20 mouse cellular contexts compared by ENCODE assay signal in genomic region chr10:43124561-43124960, GRCm38 (mm10). TPM values are rescaled to one million over a fixed set of nuclear protein-coding genes. Genes with fewer than 3 reads are reported as not detected.
DNase-seq lines count a peak whose midpoint lies in the region; ATAC-seq and TF ChIP-seq lines count a peak whose summit lies in the region.
"Had no signal": no experiment of that assay in that cellular context is flagged by ENCODE, and none has a peak within 500 bp of the region (broad histone marks: within the 10 kb centered on the region; RNA-seq: fewer than 3 reads in every experiment).

No protein-coding gene starts in this region.

- no peaks in the 10 kb centered on the region for H3K9me3 ChIP-seq in heart, embryonic 13.5 days
- H3K9me3 ChIP-seq in limb, embryonic 10.5 days (replicated peaks) = no peaks in the 10 kb centered on the region
- no peaks in the 10 kb centered on the region for H3K9me3 ChIP-seq in lung, postnatal 0 days (ENCODE audit: low read length)
- H3K9me3 ChIP-seq: embryonic facial prominence, embryonic 10.5 days; hindbrain, embryonic 15.5 days; neural tube, embryonic 13.5 days had no signal

- 0 out of 2 replicates have a peak, but pooled peaks cover 3% of the 10 kb centered on the region for H3K36me3 ChIP-seq in heart, embryonic 13.5 days
- H3K36me3 ChIP-seq in limb, embryonic 10.5 days = no peaks in the 10 kb centered on the region
- no peaks in the 10 kb centered on the region for H3K36me3 ChIP-seq in lung, postnatal 0 days (ENCODE audit: insufficient read depth, low read length)

- intact Hi-C loops in heart, postnatal 25 days (cut with DNase I) = no loop called here

- H3K4me1 ChIP-seq in heart, embryonic 13.5 days = peaks cover 48% of the 10 kb centered on the region
- peaks cover 61% of the 10 kb centered on the region for H3K4me1 ChIP-seq in limb, embryonic 10.5 days
- H3K4me1 ChIP-seq in lung, postnatal 0 days (ENCODE audit: insufficient read depth, low read depth, low read length) = no peaks in the 10 kb centered on the region

- no peaks in the 10 kb centered on the region for H3K27me3 ChIP-seq in heart, embryonic 13.5 days (replicated peaks)
- H3K27me3 ChIP-seq in limb, embryonic 10.5 days (ENCODE audit: low read depth, poor library complexity, severe bottlenecking) = no peaks in the 10 kb centered on the region
- H3K27me3 ChIP-seq in lung, postnatal 0 days (replicated peaks; ENCODE audit: insufficient read depth, low read length) = no peaks in the 10 kb centered on the region
- H3K27me3 ChIP-seq: hindbrain, embryonic 15.5 days; neural tube, embryonic 13.5 days had no signal

- TF ChIP-seq EP300 in lung, postnatal 0 days (IDR thresholded peaks at IDR 0.05) = no peak

- WGBS in heart, embryonic 13.5 days = 49% methylated on average over 7 of the region's 7 CpGs
- 58% methylated on average over 7 of the region's 7 CpGs for WGBS in limb, embryonic 10.5 days
- WGBS in lung, postnatal 0 days = 88% methylated on average over 7 of the region's 7 CpGs

- DNase-seq in heart, postnatal 25 days (ENCODE audit: low spot score) = no peak
- DNase-seq in layer of hippocampus, adult 2 months (ENCODE audit: low spot score in 2 of 2) = no peak
- DNase-seq in layer of hippocampus, postnatal 36 days = no peak
- DNase-seq in R1 (ENCODE audit: low read depth, low spot score) = peak; percentile 18
- peak; percentile 68 for DNase-seq in limb, embryonic 10.5 days (ENCODE audit: low spot score)
- no peak for DNase-seq in lung, postnatal 0 days (ENCODE audit: low spot score)
- DNase-seq: adrenal gland, adult 2 months; cerebellum, adult 9-10 months; gastrocnemius, postnatal 25 days; kidney, adult 11 months; left cerebral cortex, postnatal 4 days; lung, adult 18-20 months; thymus, postnatal 4 days had no signal

- no peak for TF ChIP-seq CTCF in layer of hippocampus, adult 2 months (conservative IDR thresholded peaks at IDR 0.05)
- no peak for TF ChIP-seq CTCF in lung, postnatal 0 days (IDR thresholded peaks at IDR 0.05)

- no peak for ATAC-seq in heart, embryonic 13.5 days (ENCODE audit: extremely low read depth, insufficient number of reproducible peaks, low FRiP score, low TSS enrichment)
- no peak for ATAC-seq in lung, postnatal 0 days

- H3K9ac ChIP-seq in heart, embryonic 13.5 days = no peak overlapping the region
- H3K9ac ChIP-seq in lung, postnatal 0 days (replicated peaks; ENCODE audit: low read depth) = no peak overlapping the region
- H3K9ac ChIP-seq: hindbrain, embryonic 15.5 days; neural tube, embryonic 13.5 days had no signal

- no peak overlapping the region for H3K4me3 ChIP-seq in heart, embryonic 13.5 days
- H3K4me3 ChIP-seq in layer of hippocampus, adult 2 months = no peak overlapping the region
- H3K4me3 ChIP-seq in limb, embryonic 10.5 days = no peak overlapping the region
- no peak overlapping the region for H3K4me3 ChIP-seq in lung, postnatal 0 days (ENCODE audit: low read depth, low read length)
- H3K4me3 ChIP-seq: embryonic facial prominence, embryonic 10.5 days; hindbrain, embryonic 15.5 days; neural tube, embryonic 13.5 days had no signal

- H3K4me2 ChIP-seq in heart, embryonic 13.5 days = no peak overlapping the region
- H3K4me2 ChIP-seq in lung, postnatal 0 days (replicated peaks; ENCODE audit: low read depth, low read length) = no peak overlapping the region
- H3K4me2 ChIP-seq: hindbrain, embryonic 15.5 days; liver, embryonic 11.5 days; neural tube, embryonic 13.5 days had no signal

- peak overlapping the region; percentile 70 for H3K27ac ChIP-seq in heart, embryonic 13.5 days (replicated peaks)
- peak overlapping the region; percentile 33; the same call in 1 of the 2 replicates for H3K27ac ChIP-seq in layer of hippocampus, adult 2 months
- peak overlapping the region; percentile 53; the same call in 1 of the 2 replicates for H3K27ac ChIP-seq in limb, embryonic 10.5 days
- no peak overlapping the region for H3K27ac ChIP-seq in lung, postnatal 0 days (ENCODE audit: low read length)
- H3K27ac ChIP-seq: hindbrain, embryonic 15.5 days; kidney, postnatal 0 days; neural tube, embryonic 13.5 days had no signal

RNA-seq across cellular contexts. Expression of gene Sobp, which starts 49.8 kb away (rescaled TPM):
- 1.6 and 1.7 TPM in 2 replicates for polyA plus RNA-seq in heart, embryonic 13.5 days (2015; fragmentation: Nextera tagmentation; extraction: Ambion mirVana)
- total RNA-seq in heart, postnatal 25 days (2021) = 10 to 100 TPM; 14.3 to 15.5 TPM
- 10 to 100 TPM; 83.3 to 83.8 TPM for total RNA-seq in layer of hippocampus, adult 2 months (2021)
- 10 to 100 TPM; 83.0 to 84.4 TPM for total RNA-seq in layer of hippocampus, postnatal 36 days (2021)
- polyA plus RNA-seq in limb, embryonic 10.5 days (2016; fragmentation: Nextera tagmentation; extraction: Ambion mirVana) = 1.4 and 2.3 TPM in 2 replicates
- polyA plus RNA-seq in lung, postnatal 0 days (2015; fragmentation: Nextera tagmentation; extraction: Ambion mirVana) = 0.27 and 0.31 TPM in 2 replicates
- total RNA-seq: common myeloid progenitor, adult 5-6 weeks had no signal

RNA-seq across cellular contexts. Expression of gene 9030612E09Rik, which starts 49.9 kb away (rescaled TPM):
- 0.52 and 0.64 TPM in 2 replicates for polyA plus RNA-seq in heart, embryonic 13.5 days (2015; fragmentation: Nextera tagmentation; extraction: Ambion mirVana)
- 1 to 10 TPM; 2.7 to 3.6 TPM for total RNA-seq in heart, postnatal 25 days (2021)
- 1 to 10 TPM; 1.8 to 2.1 TPM for total RNA-seq in layer of hippocampus, adult 2 months (2021)
- total RNA-seq in layer of hippocampus, postnatal 36 days (2021) = 1 to 10 TPM; 1.8 to 1.9 TPM
- polyA plus RNA-seq in limb, embryonic 10.5 days (2016; fragmentation: Nextera tagmentation; extraction: Ambion mirVana) = 0.30 and 0.83 TPM in 2 replicates
- polyA plus RNA-seq in lung, postnatal 0 days (2015; fragmentation: Nextera tagmentation; extraction: Ambion mirVana) = 0.16 TPM in 1 of 2 replicates, not detected in the other
- total RNA-seq: common myeloid progenitor, adult 5-6 weeks had no signal
- polyA plus RNA-seq: liver, embryonic 11.5 days had no signal

Comparison
In these comparisons a context has a peak if more than half of its experiments do, and no peak if none do; other contexts are left out.
1. DNase-seq: peak in R1 (single experiment) and limb, embryonic 10.5 days (single experiment); none in heart, postnatal 25 days (single experiment), layer of hippocampus, adult 2 months (0 of 2), layer of hippocampus, postnatal 36 days (0 of 2) and lung, postnatal 0 days (single experiment).
2. RNA of gene Sobp, which starts 49.8 kb away (total RNA-seq): 83.0 to 84.4 TPM in layer of hippocampus, postnatal 36 days and 83.3 to 83.8 TPM in layer of hippocampus, adult 2 months; 14.3 to 15.5 TPM in heart, postnatal 25 days; every median in the first group is over 4 times any median in the second.